Mouse (Mus musculus) cerebellum, adult 2 months (tissue): ENCODE data around the gene Gnai3.

Experiments
- CTCF ChIP-seq: fragments of 200-500 bp; IDR thresholded peaks from 2 replicates; pipeline ENCODE4 v1.5.1; 2011; ENCODE audit warnings: low read depth, mild to moderate bottlenecking, control low read depth, low read length, moderate library complexity, borderline replicate concordance; ENCODE audit not compliant: insufficient read depth
- POLR2A ChIP-seq: fragments of 200-500 bp; IDR thresholded peaks from 2 replicates; pipeline ENCODE4 v1.6.1; 2011; ENCODE audit warnings: low read length, control low read depth, borderline replicate concordance; ENCODE audit not compliant: insufficient read depth

- no peak for TF ChIP-seq CTCF
- TF ChIP-seq POLR2A: no peak
Measured at GRCm38 (mm10) chr3:108094976-108095760, 50.8 kb downstream of the Gnai3 start.
